ENCODE assay signal across 12 mouse cellular contexts in the genomic region with DNA sequence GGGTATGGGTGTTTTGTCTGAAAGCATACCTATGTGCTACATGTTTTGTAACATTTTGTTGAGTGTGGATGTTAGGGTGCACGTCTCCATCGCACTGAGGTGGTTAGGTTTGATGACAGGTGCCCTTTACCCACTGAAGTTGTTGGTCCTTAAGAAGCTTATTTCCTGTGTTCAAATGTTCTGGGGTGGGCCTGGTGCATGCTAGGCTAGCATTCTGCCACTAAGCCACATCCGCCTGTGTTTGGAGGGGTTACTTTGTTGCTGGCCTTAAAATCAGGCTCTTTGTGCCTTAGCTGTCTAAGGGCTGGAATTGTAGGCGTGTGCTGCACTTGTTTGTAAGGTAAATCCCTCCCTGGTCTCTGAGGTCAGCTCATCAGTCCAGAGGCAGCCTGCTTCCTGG.
DNase-seq lines count a peak whose midpoint lies in the region.
"Had no signal": no experiment of that assay in that cellular context is flagged by ENCODE, and none has a peak within 500 bp of the region (broad histone marks: within the 10 kb centered on the region; RNA-seq: fewer than 3 reads in every experiment).

No protein-coding gene starts in this region.

- peak; percentile 66 for DNase-seq in CD4-positive helper T cell, adult 2 months (ENCODE audit: low read depth, low spot score)
- DNase-seq in CD8-positive naive resting alpha-beta T cell, adult 2 months (ENCODE audit: low read depth in 2 of 2, low spot score in 2 of 2), result peak; percentile 67 to 75
- peak; percentile 80 for DNase-seq in naive thymus-derived CD4-positive, alpha-beta T cell, adult 2 months (ENCODE audit: low read depth)
- DNase-seq in thymus, postnatal 14 days, result peak; percentile 70
- DNase-seq in frontal cortex, postnatal 25 days (ENCODE audit: low spot score in 2 of 2), result no peak
- no peak for DNase-seq in urinary bladder, postnatal 10 days (ENCODE audit: low spot score)
- DNase-seq in left cerebral cortex, adult 9 months (ENCODE audit: low spot score in 2 of 2), result no peak
- DNase-seq: adrenal gland, postnatal 36 days; cerebellum, adult 9-10 months; heart, postnatal 36 days; lung, adult 18-20 months; lung, postnatal 10 days had no signal

Comparison
In these comparisons a context has a peak if more than half of its experiments do, and no peak if none do; other contexts are left out.
1. DNase-seq: peak in CD4-positive helper T cell, adult 2 months (single experiment), CD8-positive naive resting alpha-beta T cell, adult 2 months (2 of 2), naive thymus-derived CD4-positive, alpha-beta T cell, adult 2 months (single experiment) and thymus, postnatal 14 days (single experiment); none in frontal cortex, postnatal 25 days (0 of 2), urinary bladder, postnatal 10 days (single experiment) and left cerebral cortex, adult 9 months (0 of 2).